Mouse (Mus musculus) cerebellum, adult 2 months (tissue): ENCODE data around the gene Ubap1l. TPM values are rescaled to one million over a fixed set of nuclear protein-coding genes. Genes with fewer than 3 reads are reported as not detected.

Experiments used
- DNase-seq, 2 experiments: peaks; one replicate each; pipeline ENCODE4 v3.0.0; 2021
- H3K27ac ChIP-seq: fragments of 200-500 bp; 2 replicates; pipeline ENCODE4 v1.5.1; 2012; ENCODE audit warnings: low read length, control low read depth, inconsistent platforms; ENCODE audit not compliant: insufficient read depth
- H3K27me3 ChIP-seq: fragments of 200-500 bp; 2 replicates; pipeline ENCODE4 v1.6.1; 2012; ENCODE audit warnings: inconsistent platforms, mild to moderate bottlenecking, low read length, moderate library complexity; ENCODE audit not compliant: control insufficient read depth, insufficient read depth
- H3K4me1 ChIP-seq: fragments of 200-500 bp; 2 replicates; pipeline ENCODE4 v1.6.1; 2011; ENCODE audit warnings: low read length; ENCODE audit not compliant: control insufficient read depth, insufficient read depth
- H3K4me3 ChIP-seq: fragments of 200-500 bp; replicated peaks from 2 replicates; pipeline ENCODE3; 2011; ENCODE audit warnings: mild to moderate bottlenecking, low read depth, low read length, control low read depth; ENCODE audit not compliant: insufficient read depth
- CTCF ChIP-seq: fragments of 200-500 bp; IDR thresholded peaks from 2 replicates; pipeline ENCODE4 v1.5.1; 2011; ENCODE audit warnings: low read depth, mild to moderate bottlenecking, control low read depth, low read length, moderate library complexity, borderline replicate concordance; ENCODE audit not compliant: insufficient read depth
- POLR2A ChIP-seq: fragments of 200-500 bp; IDR thresholded peaks from 2 replicates; pipeline ENCODE4 v1.6.1; 2011; ENCODE audit warnings: low read length, control low read depth, borderline replicate concordance; ENCODE audit not compliant: insufficient read depth
- WGBS: fragments of 180-500 bp; shearing (Covaris S2); methylation state at CpG from one replicate; pipeline ENCODE4 v1.1.7; 2018; 5-methylcytosine and 5-hydroxymethylcytosine counted together
- polyA plus RNA-seq: library from polyadenylated mRNA; depleted of rRNA; stranded (reverse); fragments of >200 nt; gene quantifications from 2 replicates; pipeline ENCODE4 v1.2.3, GENCODE M21; 2012; rRNA removed

The Ubap1l gene
- polyA plus RNA-seq, 1 experiment, result 38.1 TPM

DNA sequence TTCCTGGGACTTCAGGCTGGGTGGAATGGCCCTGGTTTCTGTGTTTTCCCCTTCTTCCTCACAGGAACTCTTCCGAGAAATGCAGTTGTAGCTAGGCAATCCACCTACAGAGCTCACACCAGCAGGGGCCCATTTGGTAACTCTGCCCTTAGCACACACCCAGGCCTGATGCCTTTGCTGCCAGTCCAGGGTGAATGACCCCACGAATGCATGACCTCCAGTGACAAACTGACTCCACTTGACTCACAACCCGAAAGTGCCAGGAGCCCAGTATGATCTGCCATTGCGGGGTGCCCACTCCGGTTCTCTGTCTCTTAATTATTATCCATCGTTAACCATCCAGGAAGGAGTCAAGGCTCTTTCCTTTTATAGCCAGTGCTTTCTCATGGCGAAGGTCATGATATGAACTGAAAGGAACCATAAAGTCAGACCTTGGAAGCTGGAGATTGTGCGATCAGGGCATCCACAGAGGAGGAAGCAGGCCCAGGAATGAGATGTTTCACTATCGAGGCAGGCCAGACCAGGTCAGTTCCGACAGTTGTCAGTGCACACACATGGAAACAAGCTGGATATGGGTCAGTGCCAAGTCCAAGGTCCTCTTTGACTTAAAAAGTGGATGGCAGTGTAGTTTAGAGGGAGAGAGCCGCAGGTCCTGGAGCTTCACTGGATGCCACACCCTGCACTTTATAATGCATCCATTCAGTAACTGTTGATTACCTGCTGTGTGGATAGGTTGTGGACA lies 62.1 kb downstream of the Ubap1l start, which contains the start of gene Slc51b:
Gene Slc51b, minus strand, starts transcription at position 196 of the 742 bp plus-strand sequence.
- H3K4me1 ChIP-seq, result no peaks in the 10 kb centered on the region
- no peak within 1 kb of the TSS for H3K27ac ChIP-seq
- WGBS, result 72% methylated on average over 11 of the region's 11 CpGs
- H3K27me3 ChIP-seq, result no peaks in the 10 kb centered on the region
- TF ChIP-seq CTCF (no peak), POLR2A (no peak)
- H3K4me3 ChIP-seq, result no peak within 1 kb of the TSS
- no peak for DNase-seq

DNA sequence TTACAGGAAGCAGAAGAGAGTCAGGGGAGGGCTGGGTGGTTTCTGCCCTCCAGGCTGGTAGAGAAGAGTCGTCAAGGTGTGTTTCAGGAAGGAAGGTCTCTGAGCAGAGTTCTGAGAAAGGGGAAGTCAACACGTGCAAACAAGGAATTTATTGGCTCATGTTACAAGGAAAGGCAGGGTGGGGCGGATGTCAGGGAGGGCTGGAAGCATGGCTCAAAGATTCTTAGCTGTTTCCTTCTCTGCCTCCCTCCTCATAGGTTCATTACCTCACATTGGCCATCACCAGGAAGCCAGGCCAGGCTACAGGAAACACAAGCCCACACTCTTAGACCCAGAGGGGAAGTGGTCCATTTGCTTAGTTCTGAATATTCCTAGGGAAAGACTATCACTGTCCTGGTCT lies 63.6 kb downstream of the Ubap1l start:
- Histone ChIP-seq H3K4me3 (no peak overlapping the region), H3K4me1 (no peaks in the 10 kb centered on the region), H3K27ac (no peak overlapping the region), H3K27me3 (no peaks in the 10 kb centered on the region)
- TF ChIP-seq CTCF, result no peak
- TF ChIP-seq POLR2A, result no peak
- WGBS, result 56% methylated on average over 3 of the region's 3 CpGs
- no peak for DNase-seq

DNA sequence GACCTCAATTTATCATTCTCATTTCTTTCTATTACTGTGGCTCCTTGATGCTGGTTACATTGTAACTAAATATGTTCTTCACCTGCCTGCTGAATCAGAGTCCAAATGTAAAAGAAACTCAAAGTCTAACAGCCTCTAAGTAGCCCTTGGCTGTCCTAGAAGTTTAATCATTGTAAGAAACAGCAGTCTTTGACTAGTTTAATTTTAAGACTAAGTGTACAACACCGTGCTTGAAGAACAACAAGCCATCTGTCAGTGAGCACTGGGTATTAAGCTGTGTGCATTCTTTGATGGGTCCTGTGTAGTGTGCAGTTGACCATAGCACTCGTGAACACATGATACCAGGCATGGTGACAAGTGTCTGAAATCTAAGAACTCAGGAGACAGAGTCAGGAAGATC lies 66.7 kb downstream of the Ubap1l start:
- WGBS, result 59% methylated on average over 2 of the region's 2 CpGs
- H3K27ac ChIP-seq, result no peak overlapping the region
- H3K27me3 ChIP-seq, result no peaks in the 10 kb centered on the region
- DNase-seq, result no peak
- H3K4me3 ChIP-seq, result no peak overlapping the region
- TF ChIP-seq POLR2A, result no peak
- TF ChIP-seq CTCF, result no peak
- H3K4me1 ChIP-seq, result no peaks in the 10 kb centered on the region

- no peak for DNase-seq
- TF ChIP-seq CTCF, result no peak
- no peak for TF ChIP-seq POLR2A
- Histone ChIP-seq H3K4me3 (no peak overlapping the region), H3K27ac (no peak overlapping the region), H3K4me1 (no peaks in the 10 kb centered on the region), H3K27me3 (no peaks in the 10 kb centered on the region)
- WGBS, result 83% methylated on average over 5 of the region's 5 CpGs
These were observed 67.2 kb downstream of the Ubap1l start for GRCm38 (mm10) chr9:65428003-65428402.

Other genes with a start within 250 kb of the Ubap1l start
- 1.8 and 2.4 TPM in 2 replicates for gene Igdcc3, start 219.9 kb upstream of the Ubap1l start, polyA plus RNA-seq
- gene Parp16, start 165.7 kb upstream of the Ubap1l start, polyA plus RNA-seq, result 5.7 and 6.6 TPM in 2 replicates
- gene Cilp, start 95.9 kb upstream of the Ubap1l start, polyA plus RNA-seq, result 0.10 and 0.17 TPM in 2 replicates
- gene Clpx, start 66.8 kb upstream of the Ubap1l start, polyA plus RNA-seq, result 26.5 and 27.3 TPM in 2 replicates
- 19.8 and 20.1 TPM in 2 replicates for gene Pdcd7, start 14.9 kb upstream of the Ubap1l start, polyA plus RNA-seq
- 0.11 and 0.14 TPM in 2 replicates for gene Kbtbd13, start 30.6 kb downstream of the Ubap1l start, polyA plus RNA-seq
- 6.3 and 7.4 TPM in 2 replicates for gene Rasl12, start 37.5 kb downstream of the Ubap1l start, polyA plus RNA-seq
- gene Slc51b, start 61.9 kb downstream of the Ubap1l start, polyA plus RNA-seq, result not detected in 2 replicates
- 18.0 and 18.8 TPM in 2 replicates for gene Mtfmt, start 74.7 kb downstream of the Ubap1l start, polyA plus RNA-seq
- 25.0 and 25.2 TPM in 2 replicates for gene Spg21, start 99.9 kb downstream of the Ubap1l start, polyA plus RNA-seq
- gene Ankdd1a, start 159.2 kb downstream of the Ubap1l start, polyA plus RNA-seq, result 0.79 and 1.1 TPM in 2 replicates
- 27.3 and 28.5 TPM in 2 replicates for gene Plekho2, start 219.0 kb downstream of the Ubap1l start, polyA plus RNA-seq
- 0.11 and 0.14 TPM in 2 replicates for gene Pif1, start 226.1 kb downstream of the Ubap1l start, polyA plus RNA-seq